Mouse (Mus musculus): Measurements from ENCODE around the gene Slc25a45.

Gene Slc25a45

GRCm38 (mm10) chr19:5877618-5878361, at the start of gene Slc25a45:
Gene Slc25a45 (plus strand): TSS chr19:5877808.
- DNase-seq (ENCODE audit: low spot score in 2 of 2), result peak; percentile 69 to 80

- no peak for DNase-seq (ENCODE audit: low spot score in 2 of 2)
These were observed 49.5 kb upstream of the Slc25a45 start for GRCm38 (mm10) chr19:5828155-5828554.

GRCm38 (mm10) chr19:5828905-5829304, 48.7 kb upstream of the Slc25a45 start:
- DNase-seq (ENCODE audit: low spot score in 2 of 2), result no peak

GRCm38 (mm10) chr19:5829958-5830615, 47.5 kb upstream of the Slc25a45 start:
- DNase-seq (ENCODE audit: low spot score in 2 of 2), result no peak

GRCm38 (mm10) chr19:5830776-5831175, 46.8 kb upstream of the Slc25a45 start:
- DNase-seq (ENCODE audit: low spot score in 2 of 2), result no peak

GRCm38 (mm10) chr19:5831224-5831957, 46.2 kb upstream of the Slc25a45 start:
- no peak for DNase-seq (ENCODE audit: low spot score in 2 of 2)

GRCm38 (mm10) chr19:5831958-5832320, 45.7 kb upstream of the Slc25a45 start:
- DNase-seq (ENCODE audit: low spot score in 2 of 2), result no peak

GRCm38 (mm10) chr19:5832326-5832725, 45.3 kb upstream of the Slc25a45 start:
- DNase-seq (ENCODE audit: low spot score in 2 of 2), result no peak

- no peak for DNase-seq (ENCODE audit: low spot score in 2 of 2)
These were observed 44.1 kb upstream of the Slc25a45 start for GRCm38 (mm10) chr19:5833287-5834100.

GRCm38 (mm10) chr19:5834260-5834925, 43.2 kb upstream of the Slc25a45 start:
- DNase-seq (ENCODE audit: low spot score in 2 of 2), result no peak

GRCm38 (mm10) chr19:5835054-5835921, 42.3 kb upstream of the Slc25a45 start:
- no peak for DNase-seq (ENCODE audit: low spot score in 2 of 2)

GRCm38 (mm10) chr19:5835922-5836430, 41.6 kb upstream of the Slc25a45 start:
- DNase-seq (ENCODE audit: low spot score in 2 of 2), result no peak

GRCm38 (mm10) chr19:5836941-5837572, 40.6 kb upstream of the Slc25a45 start:
- DNase-seq (ENCODE audit: low spot score in 2 of 2), result no peak

GRCm38 (mm10) chr19:5837606-5838005, 40.0 kb upstream of the Slc25a45 start:
- DNase-seq (ENCODE audit: low spot score in 2 of 2), result no peak

GRCm38 (mm10) chr19:5838136-5838891, 39.3 kb upstream of the Slc25a45 start:
- no peak for DNase-seq (ENCODE audit: low spot score in 2 of 2)

GRCm38 (mm10) chr19:5838892-5839165, 38.8 kb upstream of the Slc25a45 start:
- no peak for DNase-seq (ENCODE audit: low spot score in 2 of 2)

GRCm38 (mm10) chr19:5839317-5840085, 38.1 kb upstream of the Slc25a45 start:
- DNase-seq (ENCODE audit: low spot score in 2 of 2), result no peak
